Mouse (Mus musculus) layer of hippocampus, adult 9-10 months (tissue): ENCODE results near the gene Aup1.

ENCODE experiments used
- DNase-seq: peaks from one replicate; pipeline ENCODE4 v3.0.0; 2022; ENCODE audit warnings: low spot score

Gene Aup1

GRCm38 (mm10) chr6:83104158-83104557 is 49.8 kb downstream of the Aup1 start:
- DNase-seq = no peak
